Comparison of ENCODE assay signal across 8 mouse cellular contexts in the genomic region with DNA sequence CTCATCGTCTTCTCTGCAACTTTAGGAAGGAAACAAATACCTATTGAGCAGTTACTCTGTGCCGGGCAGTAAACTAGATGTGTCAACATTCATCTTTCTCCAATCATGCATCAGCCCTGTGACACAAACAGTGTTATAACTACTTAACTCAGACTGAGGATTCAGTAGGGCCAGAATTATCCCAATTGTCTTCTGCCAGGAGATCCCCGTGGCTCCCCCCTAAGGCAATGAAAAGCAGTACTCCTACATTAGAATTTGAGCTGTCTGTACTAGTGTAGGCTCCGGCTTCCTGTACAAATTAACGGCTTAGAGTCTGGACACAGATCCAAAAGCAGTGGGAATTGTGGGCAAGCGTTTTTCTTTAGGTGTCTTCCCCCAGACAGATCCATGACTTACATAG. TPM values are rescaled to one million over a fixed set of nuclear protein-coding genes. Genes with fewer than 3 reads are reported as not detected.
A peak's percentile ranks its signal among the peaks of the same experiment; 100 is the strongest.
DNase-seq lines count a peak whose midpoint lies in the region; ATAC-seq and TF ChIP-seq lines count a peak whose summit lies in the region.

No protein-coding gene starts in this region.

- H3K27me3 ChIP-seq in heart, postnatal 0 days (ENCODE audit: control insufficient read depth, insufficient read depth, low read length): no peaks in the 10 kb centered on the region
- H3K27me3 ChIP-seq in embryonic facial prominence, embryonic 11.5 days (ENCODE audit: control insufficient read depth, insufficient read depth, low read length): no peaks in the 10 kb centered on the region
- H3K27me3 ChIP-seq in hindbrain, postnatal 0 days (ENCODE audit: insufficient read depth, low read length): no peaks in the 10 kb centered on the region
- no peaks in the 10 kb centered on the region for H3K27me3 ChIP-seq in midbrain, embryonic 13.5 days

- H3K9ac ChIP-seq in heart, postnatal 0 days (replicated peaks; ENCODE audit: low read depth, low read length): no peak overlapping the region
- H3K9ac ChIP-seq in embryonic facial prominence, embryonic 11.5 days (replicated peaks; ENCODE audit: low read length): peak overlapping the region; percentile 88
- no peak overlapping the region for H3K9ac ChIP-seq in hindbrain, postnatal 0 days (replicated peaks; ENCODE audit: low read length)
- peak overlapping the region; percentile 88 for H3K9ac ChIP-seq in midbrain, embryonic 13.5 days (replicated peaks)

- no peak overlapping the region; the same call in 1 of the 2 replicates for H3K4me3 ChIP-seq in heart, postnatal 0 days (ENCODE audit: low read depth, low read length)
- peak overlapping the region; percentile 92 for H3K4me3 ChIP-seq in embryonic facial prominence, embryonic 11.5 days (ENCODE audit: low read depth, low read length)
- peak overlapping the region; percentile 87 for H3K4me3 ChIP-seq in hindbrain, postnatal 0 days (ENCODE audit: low read length)
- H3K4me3 ChIP-seq in midbrain, embryonic 13.5 days (replicated peaks): peak overlapping the region; percentile 91

- no peak for DNase-seq in heart, postnatal 0 days (ENCODE audit: low spot score)
- DNase-seq in heart, adult 9 months (ENCODE audit: low spot score in 2 of 2): no peak
- DNase-seq in embryonic facial prominence, embryonic 11.5 days (ENCODE audit: low spot score): no peak
- no peak for DNase-seq in hindbrain, postnatal 0 days (ENCODE audit: low spot score)
- DNase-seq in spleen, postnatal 4 days (ENCODE audit: low spot score in 2 of 2): no peak
- no peak for DNase-seq in embryo, embryonic 9.5 days (ENCODE audit: extremely low spot score)
- DNase-seq in gastrocnemius, adult 8-10 months (ENCODE audit: low spot score in 2 of 2): no peak

- no peak for TF ChIP-seq EP300 in heart, postnatal 0 days (IDR thresholded peaks at IDR 0.05; ENCODE audit: low read depth)

- no peak for ATAC-seq in heart, postnatal 0 days (ENCODE audit: insufficient read depth, low read depth)
- ATAC-seq in embryonic facial prominence, embryonic 11.5 days (replicated peaks; ENCODE audit: insufficient number of reproducible peaks, low FRiP score, low TSS enrichment, low read depth): no peak
- ATAC-seq in hindbrain, postnatal 0 days: no peak
- no peak for ATAC-seq in midbrain, embryonic 13.5 days

- whole genome bisulfite sequencing in heart, postnatal 0 days: 64% methylated on average over 6 of the region's 6 CpGs
- WGBS in embryonic facial prominence, embryonic 11.5 days: 66% methylated on average over 6 of the region's 6 CpGs
- 70% methylated on average over 6 of the region's 6 CpGs for WGBS in hindbrain, postnatal 0 days
- WGBS in midbrain, embryonic 13.5 days: 76% methylated on average over 6 of the region's 6 CpGs

- H3K4me2 ChIP-seq in heart, postnatal 0 days (ENCODE audit: low read depth, low read length): peak overlapping the region; percentile 78; the same call in 1 of the 2 replicates
- peak overlapping the region; percentile 36 for H3K4me2 ChIP-seq in embryonic facial prominence, embryonic 11.5 days (ENCODE audit: low read depth, low read length)
- peak overlapping the region; percentile 87 for H3K4me2 ChIP-seq in hindbrain, postnatal 0 days (ENCODE audit: low read depth, low read length)
- peak overlapping the region; percentile 96 for H3K4me2 ChIP-seq in midbrain, embryonic 13.5 days (replicated peaks)

- no peak for TF ChIP-seq CTCF in heart, postnatal 0 days (IDR thresholded peaks at IDR 0.05; ENCODE audit: low read depth)
- no peak for TF ChIP-seq CTCF in hindbrain, postnatal 0 days (IDR thresholded peaks at IDR 0.05; ENCODE audit: low read depth)

- H3K9me3 ChIP-seq in heart, postnatal 0 days (replicated peaks; ENCODE audit: control insufficient read depth, low read length): no peaks in the 10 kb centered on the region
- H3K9me3 ChIP-seq in embryonic facial prominence, embryonic 11.5 days (replicated peaks; ENCODE audit: control insufficient read depth, low read length): no peaks in the 10 kb centered on the region
- H3K9me3 ChIP-seq in hindbrain, postnatal 0 days (ENCODE audit: low read length): no peaks in the 10 kb centered on the region
- H3K9me3 ChIP-seq in midbrain, embryonic 13.5 days: no peaks in the 10 kb centered on the region

- H3K36me3 ChIP-seq in heart, postnatal 0 days (replicated peaks; ENCODE audit: control insufficient read depth, insufficient read depth, low read length): peaks cover 39% of the 10 kb centered on the region
- peaks cover 7% of the 10 kb centered on the region for H3K36me3 ChIP-seq in embryonic facial prominence, embryonic 11.5 days (replicated peaks; ENCODE audit: control insufficient read depth, insufficient read depth, low read depth, low read length)
- peaks cover 20% of the 10 kb centered on the region for H3K36me3 ChIP-seq in hindbrain, postnatal 0 days (ENCODE audit: insufficient read depth, low read length)
- H3K36me3 ChIP-seq in midbrain, embryonic 13.5 days: peaks cover 57% of the 10 kb centered on the region

- peak overlapping the region; percentile 75 for H3K27ac ChIP-seq in heart, postnatal 0 days (ENCODE audit: low read depth)
- no peak overlapping the region for H3K27ac ChIP-seq in embryonic facial prominence, embryonic 11.5 days (replicated peaks; ENCODE audit: low read depth, low read length)
- 0 out of 2 replicates have a peak overlapping the region, but pooled peaks have one; percentile 88 for H3K27ac ChIP-seq in hindbrain, postnatal 0 days
- no peak overlapping the region for H3K27ac ChIP-seq in midbrain, embryonic 13.5 days

- H3K4me1 ChIP-seq in heart, postnatal 0 days (ENCODE audit: control insufficient read depth, insufficient read depth): peaks cover 9% of the 10 kb centered on the region; the same call in 1 of the 2 replicates
- no peaks in the 10 kb centered on the region for H3K4me1 ChIP-seq in embryonic facial prominence, embryonic 11.5 days (ENCODE audit: control insufficient read depth, insufficient read depth, low read length)
- peaks cover 6% of the 10 kb centered on the region for H3K4me1 ChIP-seq in hindbrain, postnatal 0 days (ENCODE audit: insufficient read depth, low read length)
- peaks cover 20% of the 10 kb centered on the region for H3K4me1 ChIP-seq in midbrain, embryonic 13.5 days (replicated peaks)

RNA-seq across cellular contexts. Expression of gene Fen1, which starts 1.1 kb away (rescaled TPM):
- 32.9 and 34.9 TPM in 2 replicates for total RNA-seq in heart, postnatal 0 days (2014; rRNA removed; ENCODE audit: low replicate concordance)
- polyA plus RNA-seq in heart, postnatal 0 days (2015; fragmentation: Nextera tagmentation; extraction: Ambion mirVana): 19.1 and 20.2 TPM in 2 replicates
- polyA plus RNA-seq in embryonic facial prominence, embryonic 11.5 days (2014; fragmentation: Nextera tagmentation; extraction: Ambion mirVana): 130 and 134 TPM in 2 replicates
- 26.5 and 30.5 TPM in 2 replicates for total RNA-seq in hindbrain, postnatal 0 days (2014; rRNA removed)
- 28.4 and 30.2 TPM in 2 replicates for polyA plus RNA-seq in hindbrain, postnatal 0 days (2015; fragmentation: Nextera tagmentation; extraction: Ambion mirVana)
- 47.9 and 49.6 TPM in 2 replicates for polyA plus RNA-seq in midbrain, embryonic 13.5 days (2015; fragmentation: Nextera tagmentation; extraction: Ambion mirVana)
- total RNA-seq in gastrocnemius, adult 8-10 months (2022): 1 to 10 TPM; 4.2 to 5.4 (median 4.7) TPM

RNA-seq across cellular contexts. Expression of gene Tmem258, which starts 1.2 kb away (rescaled TPM):
- total RNA-seq in heart, postnatal 0 days (2014; rRNA removed; ENCODE audit: low replicate concordance): 188 and 194 TPM in 2 replicates
- 367 and 368 TPM in 2 replicates for polyA plus RNA-seq in heart, postnatal 0 days (2015; fragmentation: Nextera tagmentation; extraction: Ambion mirVana)
- polyA plus RNA-seq in embryonic facial prominence, embryonic 11.5 days (2014; fragmentation: Nextera tagmentation; extraction: Ambion mirVana): 344 and 377 TPM in 2 replicates
- 73.3 and 98.1 TPM in 2 replicates for total RNA-seq in hindbrain, postnatal 0 days (2014; rRNA removed)
- polyA plus RNA-seq in hindbrain, postnatal 0 days (2015; fragmentation: Nextera tagmentation; extraction: Ambion mirVana): 312 and 324 TPM in 2 replicates
- 386 and 396 TPM in 2 replicates for polyA plus RNA-seq in midbrain, embryonic 13.5 days (2015; fragmentation: Nextera tagmentation; extraction: Ambion mirVana)
- total RNA-seq in gastrocnemius, adult 8-10 months (2022): 10 to 100 TPM; 74.3 to 86.5 (median 83.2) TPM

RNA-seq across cellular contexts. Expression of gene Fads1, which starts 22.4 kb away (rescaled TPM):
- 60.1 and 62.4 TPM in 2 replicates for total RNA-seq in heart, postnatal 0 days (2014; rRNA removed; ENCODE audit: low replicate concordance)
- polyA plus RNA-seq in heart, postnatal 0 days (2015; fragmentation: Nextera tagmentation; extraction: Ambion mirVana): 21.5 and 22.1 TPM in 2 replicates
- 125 and 130 TPM in 2 replicates for polyA plus RNA-seq in embryonic facial prominence, embryonic 11.5 days (2014; fragmentation: Nextera tagmentation; extraction: Ambion mirVana)
- total RNA-seq in hindbrain, postnatal 0 days (2014; rRNA removed): 198 and 208 TPM in 2 replicates
- 148 and 151 TPM in 2 replicates for polyA plus RNA-seq in hindbrain, postnatal 0 days (2015; fragmentation: Nextera tagmentation; extraction: Ambion mirVana)
- 173 and 178 TPM in 2 replicates for polyA plus RNA-seq in midbrain, embryonic 13.5 days (2015; fragmentation: Nextera tagmentation; extraction: Ambion mirVana)
- 1 to 10 TPM; 2.5 to 6.0 (median 4.2) TPM for total RNA-seq in gastrocnemius, adult 8-10 months (2022)

RNA-seq across cellular contexts. Expression of gene Myrf, which starts 35.5 kb away (rescaled TPM):
- total RNA-seq in heart, postnatal 0 days (2014; rRNA removed; ENCODE audit: low replicate concordance): 4.9 and 5.3 TPM in 2 replicates
- 1.3 and 1.6 TPM in 2 replicates for polyA plus RNA-seq in heart, postnatal 0 days (2015; fragmentation: Nextera tagmentation; extraction: Ambion mirVana)
- polyA plus RNA-seq in embryonic facial prominence, embryonic 11.5 days (2014; fragmentation: Nextera tagmentation; extraction: Ambion mirVana): 2.4 and 2.6 TPM in 2 replicates
- 5.1 and 5.9 TPM in 2 replicates for total RNA-seq in hindbrain, postnatal 0 days (2014; rRNA removed)
- polyA plus RNA-seq in hindbrain, postnatal 0 days (2015; fragmentation: Nextera tagmentation; extraction: Ambion mirVana): 1.7 and 2.0 TPM in 2 replicates
- 0.58 and 0.77 TPM in 2 replicates for polyA plus RNA-seq in midbrain, embryonic 13.5 days (2015; fragmentation: Nextera tagmentation; extraction: Ambion mirVana)
- not detected for total RNA-seq in gastrocnemius, adult 8-10 months (2022)

Comparison
In these comparisons a context has a peak if more than half of its experiments do, and no peak if none do; other contexts are left out.
1. H3K27ac ChIP-seq: peak in heart, postnatal 0 days (single experiment) and hindbrain, postnatal 0 days (single experiment); none in embryonic facial prominence, embryonic 11.5 days (single experiment) and midbrain, embryonic 13.5 days (single experiment).
2. H3K4me2 ChIP-seq: peak in every context shown above with its lines; median percentile 96 in midbrain, embryonic 13.5 days; 87 in hindbrain, postnatal 0 days; 78 in heart, postnatal 0 days; 36 in embryonic facial prominence, embryonic 11.5 days.
3. H3K9ac ChIP-seq: peak in embryonic facial prominence, embryonic 11.5 days (single experiment) and midbrain, embryonic 13.5 days (single experiment); none in heart, postnatal 0 days (single experiment) and hindbrain, postnatal 0 days (single experiment).